Mouse (Mus musculus) liver, adult 2 months (tissue): Measurements from ENCODE around the gene Mybpc3. TPM values are rescaled to one million over a fixed set of nuclear protein-coding genes. Genes with fewer than 3 reads are reported as not detected.

ENCODE experiments used
- DNase-seq: peaks from one replicate; pipeline ENCODE4 v3.0.0-alpha.2; 2011; ENCODE audit warnings: low read depth, low spot score; ENCODE audit errors: extremely low read depth
- H3K27ac ChIP-seq: fragments of 200-500 bp; replicated peaks from 2 replicates; pipeline ENCODE4 v1.5.1; 2012; ENCODE audit warnings: low read depth, mild to moderate bottlenecking, control low read depth, inconsistent platforms, low read length; ENCODE audit not compliant: insufficient read depth
- H3K27me3 ChIP-seq: fragments of 200-500 bp; 2 replicates; pipeline ENCODE4 v1.6.1; 2012; ENCODE audit warnings: mild to moderate bottlenecking, moderate library complexity, low read length, inconsistent platforms; ENCODE audit not compliant: control insufficient read depth, insufficient read depth
- H3K36me3 ChIP-seq: fragments of 200-500 bp; 2 replicates; pipeline ENCODE4 v1.6.1; 2012; ENCODE audit warnings: low read length, inconsistent platforms; ENCODE audit not compliant: control insufficient read depth, insufficient read depth
- H3K4me1 ChIP-seq: fragments of 200-500 bp; 2 replicates; pipeline ENCODE4 v1.6.1; 2011; ENCODE audit warnings: low read length; ENCODE audit not compliant: control insufficient read depth, insufficient read depth
- H3K4me3 ChIP-seq: fragments of 200-500 bp; 2 replicates; pipeline ENCODE4 v1.5.1; 2011; ENCODE audit warnings: low read depth, mild to moderate bottlenecking, control low read depth, low read length, moderate library complexity; ENCODE audit not compliant: insufficient read depth
- H3K79me2 ChIP-seq: fragments of 200-500 bp; 2 replicates; pipeline ENCODE4 v1.6.1; 2012; ENCODE audit warnings: inconsistent platforms, mild to moderate bottlenecking, low read length, moderate library complexity; ENCODE audit not compliant: control insufficient read depth, insufficient read depth
- H3K9ac ChIP-seq: fragments of 200-500 bp; 2 replicates; pipeline ENCODE4 v1.6.1; 2012; ENCODE audit warnings: low read depth, mild to moderate bottlenecking, control low read depth, inconsistent platforms, low read length
- CTCF ChIP-seq: fragments of 200-500 bp; IDR thresholded peaks from 2 replicates; pipeline ENCODE4 v1.5.1; 2011; ENCODE audit warnings: low read depth, low read length, control low read depth
- POLR2A ChIP-seq: fragments of 200-500 bp; IDR thresholded peaks from 2 replicates; pipeline ENCODE4 v1.6.1; 2011; ENCODE audit warnings: low read length, control low read depth; ENCODE audit not compliant: insufficient read depth; ENCODE audit errors: extremely low read depth
- WGBS: fragments of 180-500 bp; shearing (Covaris S2); methylation state at CpG from one replicate; pipeline ENCODE4 v1.1.7; 2018; 5-methylcytosine and 5-hydroxymethylcytosine counted together
- polyA plus RNA-seq: library from polyadenylated mRNA; depleted of rRNA; stranded (reverse); fragments of >200 nt; gene quantifications from 2 replicates; pipeline ENCODE4 v1.2.3, GENCODE M21; 2012
- total RNA-seq: library from RNA; depleted of rRNA; stranded (reverse); fragments of >200 nt; gene quantifications from 2 replicates; pipeline ENCODE4 v1.2.3, GENCODE M21; 2014

Gene Mybpc3
- total and polyA plus RNA-seq, 2 experiments = 0.04 TPM; not detected in 1

DNA sequence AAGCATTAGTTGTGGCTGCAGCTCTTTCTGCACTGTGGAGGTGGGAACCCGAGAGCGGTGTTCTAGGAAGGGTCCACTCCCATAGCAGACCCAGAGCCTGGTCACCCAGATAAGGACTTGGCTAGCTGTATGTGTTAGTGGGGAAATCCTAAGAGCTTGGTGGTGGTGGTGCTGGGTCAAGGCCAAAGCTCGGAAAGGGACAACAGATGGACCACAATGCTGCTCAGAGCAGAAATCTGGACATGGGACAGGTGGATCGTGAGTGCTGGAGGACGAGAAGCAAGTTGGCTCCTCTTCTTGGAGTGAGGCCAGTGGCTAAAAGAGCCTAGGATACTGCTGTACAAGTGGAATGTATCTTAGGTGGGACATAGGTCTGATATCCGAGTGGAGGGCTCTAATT lies 1.6 kb downstream of the Mybpc3 start:
- Histone ChIP-seq H3K4me3 (no peak overlapping the region), H3K79me2 (no peaks in the 10 kb centered on the region), H3K36me3 (no peaks in the 10 kb centered on the region), H3K4me1 (no peaks in the 10 kb centered on the region; the same call in 1 of the 2 replicates), H3K9ac (no peak overlapping the region), H3K27ac (no peak overlapping the region), H3K27me3 (no peaks in the 10 kb centered on the region)
- WGBS = 55% methylated on average over 6 of the region's 6 CpGs
- no peak for TF ChIP-seq CTCF
- no peak for TF ChIP-seq POLR2A
- DNase-seq = peak; percentile 22

DNA sequence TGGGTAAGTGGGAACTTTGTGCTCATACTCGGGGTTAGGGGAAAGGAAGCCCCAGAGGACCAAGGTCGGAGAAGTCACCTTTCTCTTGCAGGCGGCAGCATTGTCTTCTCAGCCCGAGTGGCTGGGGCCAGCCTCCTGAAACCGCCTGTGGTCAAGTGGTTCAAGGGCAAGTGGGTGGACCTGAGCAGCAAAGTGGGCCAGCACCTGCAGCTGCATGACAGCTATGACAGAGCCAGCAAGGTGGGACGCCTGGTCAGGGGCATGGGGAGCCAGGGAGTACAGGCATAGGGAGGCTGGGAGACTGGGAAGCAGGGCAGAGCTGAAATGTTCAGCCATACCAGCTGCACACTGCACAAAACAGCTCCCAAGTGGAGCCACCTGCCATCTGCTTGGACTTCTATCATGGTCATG lies 2.3 kb downstream of the Mybpc3 start:
- Histone ChIP-seq H3K4me1 (no peaks in the 10 kb centered on the region; the same call in 1 of the 2 replicates), H3K27ac (no peak overlapping the region), H3K9ac (no peak overlapping the region), H3K4me3 (no peak overlapping the region), H3K27me3 (no peaks in the 10 kb centered on the region), H3K79me2 (no peaks in the 10 kb centered on the region), H3K36me3 (no peaks in the 10 kb centered on the region)
- TF ChIP-seq POLR2A (no peak), CTCF (no peak)
- 65% methylated on average over 6 of the region's 6 CpGs for whole genome bisulfite sequencing
- no peak for DNase-seq

DNA sequence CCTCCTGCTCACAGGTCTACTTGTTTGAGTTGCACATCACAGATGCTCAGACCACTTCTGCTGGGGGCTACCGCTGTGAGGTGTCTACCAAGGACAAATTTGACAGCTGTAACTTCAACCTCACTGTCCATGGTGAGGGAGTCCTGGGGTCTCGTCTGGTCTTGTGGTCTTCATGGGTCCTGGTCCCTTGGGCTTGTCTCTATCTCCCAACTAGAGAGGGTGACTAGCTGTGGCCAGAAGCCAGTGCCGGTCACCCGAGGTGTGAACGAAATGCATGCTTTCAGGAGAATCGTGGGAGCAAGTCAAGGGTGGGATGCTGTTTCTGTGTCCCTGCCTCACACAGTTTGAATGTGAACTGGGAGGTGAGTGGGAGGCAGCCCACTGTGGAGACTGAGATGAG lies 3.1 kb downstream of the Mybpc3 start:
- Histone ChIP-seq H3K4me3 (no peak overlapping the region), H3K27me3 (no peaks in the 10 kb centered on the region), H3K79me2 (no peaks in the 10 kb centered on the region), H3K27ac (no peak overlapping the region), H3K36me3 (no peaks in the 10 kb centered on the region), H3K4me1 (no peaks in the 10 kb centered on the region; the same call in 1 of the 2 replicates), H3K9ac (no peak overlapping the region)
- 81% methylated on average over 6 of the region's 6 CpGs for WGBS
- no peak for DNase-seq
- TF ChIP-seq CTCF = no peak
- no peak for TF ChIP-seq POLR2A

DNA sequence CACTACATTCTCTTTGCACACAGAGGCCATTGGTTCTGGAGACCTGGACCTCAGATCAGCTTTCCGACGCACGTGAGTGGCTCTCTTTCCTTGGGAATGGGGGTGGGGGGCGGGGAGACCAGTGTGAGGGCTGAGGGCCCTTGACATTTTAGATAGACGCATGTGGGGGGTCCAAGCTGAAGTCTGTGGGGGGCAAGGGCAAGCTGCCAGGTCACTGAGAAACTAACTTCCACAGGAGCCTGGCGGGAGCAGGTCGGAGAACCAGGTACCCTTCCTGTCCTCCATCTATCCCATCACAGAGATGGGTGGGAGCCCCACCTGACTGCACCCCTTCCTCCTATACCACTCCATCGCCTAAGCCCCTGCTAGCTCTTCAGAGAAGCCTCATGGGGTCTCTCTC lies 3.6 kb downstream of the Mybpc3 start:
- no peaks in the 10 kb centered on the region for H3K36me3 ChIP-seq
- 76% methylated on average over 8 of the region's 8 CpGs for WGBS
- H3K79me2 ChIP-seq = no peaks in the 10 kb centered on the region
- no peak overlapping the region for H3K27ac ChIP-seq
- TF ChIP-seq POLR2A (no peak), CTCF (no peak)
- DNase-seq = no peak
- H3K4me1 ChIP-seq = no peaks in the 10 kb centered on the region; the same call in 1 of the 2 replicates
- no peak overlapping the region for H3K9ac ChIP-seq
- no peaks in the 10 kb centered on the region for H3K27me3 ChIP-seq
- no peak overlapping the region for H3K4me3 ChIP-seq

DNA sequence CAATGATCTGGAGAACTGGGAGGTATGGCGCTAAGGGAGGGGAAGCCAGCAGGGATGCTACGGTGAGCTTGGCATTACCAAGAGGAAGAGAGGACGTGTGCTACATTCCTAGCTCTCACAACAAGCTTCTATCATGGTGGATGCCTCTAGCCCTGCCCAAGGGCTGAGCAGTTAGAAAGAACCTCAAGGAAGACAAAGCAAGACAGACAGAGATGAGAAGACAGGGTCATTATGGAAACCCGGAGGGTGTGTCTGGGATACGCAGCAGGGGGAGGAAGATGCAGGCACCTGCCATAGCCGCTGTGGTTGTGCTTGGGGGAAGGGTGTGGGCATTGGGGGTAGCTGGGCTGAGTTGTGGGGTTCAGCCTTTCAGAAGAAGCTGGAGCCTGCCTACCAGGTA lies 5.6 kb downstream of the Mybpc3 start:
- TF ChIP-seq CTCF (no peak), POLR2A (no peak)
- H3K27ac ChIP-seq = no peak overlapping the region
- 92% methylated on average over 6 of the region's 6 CpGs for WGBS

DNA sequence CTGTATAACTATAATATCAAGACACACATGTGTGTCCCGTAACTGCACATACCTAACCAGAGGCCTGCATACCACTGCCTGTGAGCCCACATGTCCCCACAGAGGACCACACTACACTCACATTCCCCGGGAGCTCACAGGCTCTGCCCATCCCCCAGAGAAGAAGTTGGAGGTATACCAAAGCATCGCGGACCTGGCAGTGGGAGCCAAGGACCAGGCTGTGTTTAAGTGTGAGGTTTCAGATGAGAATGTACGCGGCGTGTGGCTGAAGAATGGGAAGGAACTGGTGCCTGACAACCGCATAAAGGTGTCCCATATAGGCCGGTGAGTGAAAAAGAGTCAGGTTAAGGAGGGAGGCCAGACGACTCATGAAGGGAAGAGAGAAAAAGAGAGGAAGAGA lies 7.2 kb downstream of the Mybpc3 start:
- Histone ChIP-seq H3K4me1 (no peaks in the 10 kb centered on the region), H3K4me3 (no peak overlapping the region), H3K27ac (no peak overlapping the region), H3K9ac (no peak overlapping the region), H3K36me3 (no peaks in the 10 kb centered on the region), H3K79me2 (no peaks in the 10 kb centered on the region), H3K27me3 (no peaks in the 10 kb centered on the region)
- DNase-seq = no peak
- TF ChIP-seq POLR2A (no peak), CTCF (no peak)
- 85% methylated on average over 10 of the region's 10 CpGs for WGBS

More for the DNA sequence above, 5.6 kb downstream of the Mybpc3 start:
- H3K36me3 ChIP-seq = no peaks in the 10 kb centered on the region
- no peaks in the 10 kb centered on the region; the same call in 1 of the 2 replicates for H3K4me1 ChIP-seq
- H3K27me3 ChIP-seq = no peaks in the 10 kb centered on the region
- no peaks in the 10 kb centered on the region for H3K79me2 ChIP-seq
- no peak overlapping the region for H3K9ac ChIP-seq
- no peak overlapping the region for H3K4me3 ChIP-seq
- DNase-seq = no peak
